Mouse (Mus musculus) brain, embryonic 18.5 days (tissue): ENCODE measurements at regions not wholly inside any gene's neighbourhood (a gene's known extent, or its start where the extent isn't known, plus 50 kb on each side); places are given as distances from the start of the nearest gene placed in this dataset.

ENCODE experiments used
- DNase-seq: peaks from one replicate; pipeline ENCODE4 v3.0.0-alpha.2; 2012; ENCODE audit warnings: low read depth, low spot score

DNA sequence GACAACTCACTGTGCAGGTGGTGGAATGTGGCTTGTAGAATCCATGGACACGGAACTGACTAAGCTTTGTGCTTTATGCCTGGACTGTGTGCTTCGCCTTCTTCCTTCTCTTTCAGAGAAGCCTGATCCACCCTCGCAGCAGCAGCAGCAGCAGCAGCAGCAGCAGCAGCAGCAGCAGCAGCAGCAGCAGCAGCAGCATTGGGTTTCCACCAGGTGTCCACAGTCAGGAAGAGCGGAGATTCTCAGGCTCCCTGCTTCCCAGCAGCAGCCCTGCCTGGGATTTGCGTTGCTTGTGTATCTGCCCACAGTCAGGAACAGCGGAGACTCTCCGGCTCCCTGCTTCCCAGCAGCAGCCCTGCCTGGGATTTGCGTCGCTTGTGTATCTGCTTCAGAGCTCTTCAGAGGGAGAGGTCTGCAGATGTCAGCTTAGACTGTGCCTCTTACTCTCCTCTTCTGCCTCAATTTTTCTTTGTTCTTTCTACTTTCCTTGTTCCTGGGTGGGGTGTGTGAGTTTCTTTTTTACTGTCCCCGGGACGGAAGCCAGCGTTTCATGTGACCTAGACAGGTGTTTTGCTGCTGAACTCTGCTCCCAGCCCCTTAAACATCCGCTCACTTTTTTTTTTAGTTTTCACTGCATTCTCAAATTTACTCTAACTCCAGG lies 168.1 kb upstream of the Olig3 start:
- no peak for DNase-seq

DNA sequence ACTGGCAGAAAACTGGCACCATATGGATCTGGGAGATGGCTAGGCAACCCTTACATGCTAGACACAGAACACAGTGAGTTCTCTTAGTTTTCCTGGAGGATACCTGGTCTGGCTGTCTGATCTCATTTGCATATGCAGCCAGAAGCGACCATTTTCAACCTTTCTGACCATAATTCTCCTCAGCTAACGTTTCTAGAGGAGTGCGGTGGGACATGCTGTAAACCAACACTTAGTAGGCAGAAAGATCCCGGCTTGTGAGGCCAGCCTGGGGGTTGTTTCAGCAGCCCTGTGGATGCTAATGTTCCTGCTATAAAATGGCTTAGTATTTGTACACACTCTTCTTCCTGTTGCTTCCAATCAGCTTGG lies 168.6 kb upstream of the Olig3 start:
- no peak for DNase-seq

GRCm38 (mm10) chr10:19187084-19187615 lies 169.2 kb upstream of the Olig3 start:
- no peak for DNase-seq

DNA sequence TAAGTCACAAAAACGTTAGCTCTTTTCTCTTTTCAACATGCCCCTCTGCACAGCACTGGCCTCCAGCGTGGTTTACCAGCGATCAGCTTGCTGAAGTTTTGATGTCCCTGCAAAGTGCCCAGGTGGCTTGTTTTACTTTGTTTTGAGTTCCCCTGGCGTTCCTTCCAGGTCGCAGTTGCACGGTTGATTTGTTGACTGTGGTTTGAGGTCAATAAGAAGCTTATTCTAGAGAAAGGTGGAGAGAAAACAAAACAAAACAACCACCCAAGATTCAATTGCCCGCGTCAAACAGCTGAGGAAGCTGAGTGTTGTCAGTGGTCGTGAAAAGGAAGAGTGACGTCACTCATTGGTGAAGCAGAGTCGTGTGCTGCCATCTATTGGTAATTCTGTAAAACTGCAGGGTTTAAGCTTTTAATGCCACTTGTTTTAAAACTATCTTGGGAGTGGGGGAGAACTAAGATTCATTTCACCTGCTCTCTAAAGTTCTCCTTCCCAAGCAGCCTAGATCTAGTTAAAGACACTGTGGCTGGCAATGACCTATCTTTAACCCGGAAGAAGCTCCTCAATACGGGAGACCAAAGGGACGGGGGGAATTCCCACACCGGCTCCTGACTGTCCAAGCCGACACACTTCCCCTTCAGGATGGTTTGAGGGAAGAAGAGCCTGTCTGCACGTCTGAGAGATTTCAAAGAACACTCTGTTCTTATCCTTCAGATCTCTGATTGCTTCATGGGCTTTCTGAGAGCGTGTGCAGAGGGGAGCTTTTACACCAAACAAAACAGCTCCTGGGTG lies 170.3 kb upstream of the Olig3 start:
- DNase-seq, result peak; percentile 24

GRCm38 (mm10) chr10:19184886-19185285 lies 169.4 kb upstream of the Tnfaip3 start:
- no peak for DNase-seq

GRCm38 (mm10) chr10:19177895-19178294 lies 162.4 kb upstream of the Tnfaip3 start:
- no peak for DNase-seq

- DNase-seq, result no peak
These were observed 162.0 kb upstream of the Tnfaip3 start for GRCm38 (mm10) chr10:19177414-19177813.

GRCm38 (mm10) chr10:19176249-19176648 lies 160.8 kb upstream of the Tnfaip3 start:
- no peak for DNase-seq

DNA sequence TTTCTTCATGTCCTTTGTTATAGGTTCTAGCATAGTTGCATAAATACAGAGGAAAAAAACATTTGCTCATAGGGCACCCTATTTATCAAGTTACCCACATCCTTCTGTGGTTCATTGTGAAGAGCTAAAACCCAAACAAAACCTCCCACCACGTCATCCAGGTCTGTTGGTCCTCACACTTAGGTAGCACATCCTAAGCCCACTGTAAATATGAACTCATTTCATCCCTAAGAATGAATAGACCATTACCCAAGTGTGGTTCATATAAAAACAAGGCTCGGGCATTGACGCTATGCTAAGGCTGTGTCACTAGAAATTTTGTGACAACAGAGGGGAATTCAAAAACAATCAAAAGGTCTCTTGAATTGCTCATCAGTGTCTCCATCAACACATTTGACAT lies 156.4 kb upstream of the Tnfaip3 start:
- no peak for DNase-seq

DNA sequence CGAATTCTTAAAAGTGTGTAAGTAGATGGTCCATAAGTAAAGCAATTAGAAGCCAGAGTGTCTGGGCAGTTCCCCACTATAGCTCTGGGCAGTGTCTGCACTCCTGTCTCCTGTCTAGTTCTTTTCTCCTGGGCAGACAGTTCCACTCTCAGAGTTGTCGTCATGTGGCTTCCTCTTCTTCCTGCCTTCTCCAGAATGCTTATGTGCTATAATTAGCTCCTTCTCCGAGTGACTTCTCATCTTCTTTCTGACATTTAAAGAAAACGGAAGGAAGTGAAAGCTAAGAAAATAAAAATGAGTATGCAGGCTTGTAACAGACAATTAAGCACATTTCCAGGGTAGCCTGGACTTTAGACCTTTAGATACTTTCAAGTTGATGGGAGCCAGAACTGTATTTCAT lies 155.1 kb upstream of the Tnfaip3 start:
- no peak for DNase-seq

GRCm38 (mm10) chr10:19169272-19169671 lies 153.8 kb upstream of the Tnfaip3 start:
- DNase-seq, result no peak

DNA sequence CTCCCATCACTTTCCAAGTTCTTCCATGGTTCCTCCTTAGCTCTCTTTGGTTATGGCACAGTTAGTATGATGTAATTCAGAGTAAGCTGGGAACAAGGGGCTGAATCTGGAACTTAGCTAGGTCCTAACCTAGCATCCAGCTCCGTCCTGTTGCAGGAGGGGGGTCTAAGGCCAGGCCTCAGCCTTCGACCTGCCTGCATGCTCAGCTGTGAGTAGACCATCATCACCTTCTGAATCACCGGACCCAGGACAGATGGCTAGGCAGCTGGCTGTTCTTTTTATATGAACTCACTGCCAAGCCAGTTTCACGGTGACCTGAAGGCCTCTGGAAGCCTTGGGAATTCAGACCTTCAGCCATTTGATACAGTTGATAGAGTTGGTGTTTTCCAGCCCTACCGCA lies 152.9 kb upstream of the Tnfaip3 start:
- DNase-seq, result no peak

DNA sequence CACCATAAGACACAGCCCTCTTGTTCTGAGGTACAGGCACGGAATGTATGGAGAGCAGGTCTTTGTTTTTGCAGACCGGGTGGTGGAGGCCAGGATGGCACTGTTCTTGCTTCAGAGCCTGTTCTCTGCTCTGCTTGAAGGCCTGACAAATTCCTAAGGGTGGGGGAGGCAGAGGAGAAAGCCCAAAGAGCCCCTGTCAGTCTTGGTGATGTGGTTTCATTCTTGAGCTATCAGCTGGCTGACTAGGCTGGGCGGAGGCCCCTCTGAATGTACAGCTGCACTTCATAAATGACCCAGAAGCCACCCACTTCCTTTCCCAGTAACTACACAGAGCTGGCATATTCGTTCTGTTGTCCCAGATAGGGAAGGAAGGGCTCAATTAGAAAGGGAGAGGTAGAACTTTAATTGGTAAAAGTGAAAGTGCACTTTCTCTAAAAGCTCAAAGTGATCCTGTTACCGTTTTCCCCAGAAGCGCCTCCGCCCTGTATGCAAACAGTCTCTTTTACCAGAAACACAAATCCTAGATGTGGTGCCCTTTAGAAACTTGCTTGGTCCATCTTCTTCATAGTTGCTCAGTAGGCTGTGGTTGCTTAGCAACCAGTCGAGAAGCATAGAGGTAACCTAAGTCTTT lies 152.3 kb upstream of the Tnfaip3 start:
- DNase-seq, result no peak

DNA sequence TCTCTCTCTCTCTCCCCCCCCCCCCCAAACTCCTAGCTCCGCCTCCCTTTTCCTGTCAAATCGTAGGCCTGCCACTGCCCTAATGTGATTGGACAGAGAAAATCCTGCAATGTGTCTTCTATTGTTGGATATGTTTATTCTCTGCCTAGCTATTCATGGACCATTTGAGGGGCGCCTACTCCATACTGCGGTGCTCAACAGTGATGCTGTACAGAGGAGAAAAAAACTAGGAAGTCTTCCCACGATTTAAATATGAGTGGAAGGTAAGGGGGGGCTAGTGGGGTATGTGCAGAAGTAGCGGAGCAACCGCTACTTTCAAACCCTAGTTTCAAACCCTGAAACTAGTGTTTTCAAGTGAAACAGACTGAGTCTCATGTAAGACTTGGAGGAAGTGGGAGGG lies 151.6 kb upstream of the Tnfaip3 start:
- no peak for DNase-seq

DNA sequence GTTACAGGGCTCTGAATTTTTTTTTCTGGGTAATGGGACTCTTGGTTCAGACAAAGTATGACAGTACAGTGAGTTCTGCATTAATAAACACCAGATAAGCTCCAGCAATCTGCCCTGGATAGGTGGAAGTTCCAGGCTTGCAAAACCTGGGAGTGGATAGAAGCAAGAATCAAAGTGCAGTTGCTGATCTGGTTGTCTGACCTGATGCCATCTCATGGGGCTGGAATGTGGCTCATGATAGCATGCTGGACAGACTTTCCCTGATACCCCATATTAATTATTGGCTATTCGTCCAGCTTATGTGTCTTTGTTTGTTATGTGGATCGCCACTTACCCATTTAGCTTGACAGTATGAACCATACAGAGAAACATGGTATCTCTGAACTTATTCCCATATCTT lies 146.6 kb upstream of the Tnfaip3 start:
- no peak for DNase-seq

GRCm38 (mm10) chr10:19161149-19161548 lies 145.7 kb upstream of the Tnfaip3 start:
- DNase-seq, result no peak

DNA sequence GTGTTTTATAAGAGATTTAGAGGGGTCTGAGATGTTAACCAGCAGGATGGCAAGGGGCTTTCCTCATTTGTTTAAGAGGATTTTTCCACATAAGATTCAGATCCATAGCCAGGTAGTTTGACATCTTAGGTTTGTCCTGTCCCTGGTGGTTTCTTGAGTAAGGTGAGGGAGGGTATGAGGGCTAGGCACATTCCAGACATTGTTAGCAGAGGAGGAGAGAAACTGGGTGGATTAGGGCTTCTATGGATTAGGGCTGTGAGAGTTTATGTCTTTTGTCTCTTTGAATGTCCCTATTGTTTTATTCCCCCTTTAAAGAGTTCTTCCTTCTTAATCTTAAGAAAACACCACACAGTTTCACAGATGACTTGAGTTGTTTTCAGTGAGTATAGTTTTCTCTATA lies 138.6 kb upstream of the Tnfaip3 start:
- no peak for DNase-seq

- no peak for DNase-seq
These were observed 137.3 kb upstream of the Tnfaip3 start for GRCm38 (mm10) chr10:19152773-19153172.

- DNase-seq, result no peak
These were observed 135.3 kb upstream of the Tnfaip3 start for GRCm38 (mm10) chr10:19150766-19151165.

- no peak for DNase-seq
These were observed 134.5 kb upstream of the Tnfaip3 start for GRCm38 (mm10) chr10:19150005-19150404.

DNA sequence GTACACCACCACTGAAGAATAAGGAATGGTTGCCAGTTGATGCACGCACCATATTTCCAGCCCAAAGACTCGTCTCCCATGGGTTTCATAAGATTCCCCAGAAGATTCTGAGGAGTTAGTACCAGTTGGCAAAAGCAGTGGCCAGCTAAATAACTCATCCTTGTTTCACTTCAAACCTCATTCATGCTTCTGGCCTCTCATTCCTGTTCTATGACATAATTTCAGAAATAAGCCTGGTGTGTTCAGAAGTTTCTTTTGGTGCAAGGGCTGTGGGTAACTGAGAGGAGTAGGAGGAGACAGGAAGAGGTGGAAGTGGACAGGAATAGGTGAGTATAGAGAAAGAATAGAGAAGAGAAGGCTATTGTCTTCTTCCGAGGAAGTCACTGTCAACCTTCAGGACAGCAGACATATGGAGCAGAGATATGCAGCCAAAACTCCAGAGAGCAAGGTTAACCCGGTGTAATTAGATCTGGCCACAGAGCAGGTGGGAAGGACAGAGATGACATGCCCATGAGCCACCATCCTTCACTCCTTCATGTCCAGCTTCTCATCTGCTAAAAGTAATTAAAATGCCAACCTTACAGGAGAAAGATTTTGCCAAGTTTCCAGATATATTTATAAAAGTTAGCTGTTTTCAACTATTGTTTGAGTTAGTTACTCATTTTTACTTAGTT lies 133.9 kb upstream of the Tnfaip3 start:
- no peak for DNase-seq

GRCm38 (mm10) chr10:19141481-19141880 lies 126.0 kb upstream of the Tnfaip3 start:
- no peak for DNase-seq
